Mouse (Mus musculus): ENCODE measurements around the gene Gtf2f1. TPM values are rescaled to one million over a fixed set of nuclear protein-coding genes. Genes with fewer than 3 reads are reported as not detected.
A peak's percentile ranks its signal among the peaks of the same experiment; 100 is the strongest.

Gene Gtf2f1
- total RNA-seq, 2 experiments from 2014 or later: 29.0 to 30.0 TPM

DNA sequence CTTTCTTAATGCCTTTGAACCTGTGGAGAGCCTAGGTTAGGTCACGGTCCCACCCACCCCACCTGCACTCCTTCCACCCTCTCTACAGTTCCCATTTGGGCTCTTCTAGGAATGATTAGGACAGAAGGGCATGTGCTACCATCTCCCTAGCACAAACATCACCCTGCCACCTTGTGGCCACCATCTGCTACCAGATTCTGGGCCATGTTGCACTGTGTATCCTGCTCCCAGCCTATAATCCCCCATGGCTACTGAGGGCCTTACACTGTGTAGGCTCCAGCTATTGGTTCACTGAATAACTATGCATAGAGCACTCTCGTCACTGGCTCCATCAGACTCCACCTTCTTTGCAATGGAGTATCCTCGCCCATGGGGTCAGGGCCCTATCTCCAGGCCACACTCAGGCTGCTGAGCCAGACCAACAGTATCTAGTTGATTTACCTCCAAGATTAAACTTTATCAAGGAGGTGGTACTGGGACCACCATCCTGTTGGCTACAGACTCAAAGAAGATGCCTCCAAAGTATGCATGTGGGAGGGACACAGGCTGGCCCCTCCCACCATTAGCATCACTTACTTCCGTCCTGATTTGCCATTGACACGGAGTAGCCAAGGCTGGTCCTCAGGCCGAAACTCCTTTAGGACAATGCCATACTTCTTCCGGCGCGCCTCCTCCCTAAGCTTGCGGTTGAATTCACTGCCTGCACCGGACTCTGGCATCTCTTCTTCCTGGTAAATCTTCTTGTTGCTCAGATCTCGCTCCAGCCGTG, 3.8 kb downstream of the Gtf2f1 start:
- intact Hi-C loops (cut with DNase I): no loop called here
- peak in 1 of 2 experiments; percentile 32 for DNase-seq

DNA sequence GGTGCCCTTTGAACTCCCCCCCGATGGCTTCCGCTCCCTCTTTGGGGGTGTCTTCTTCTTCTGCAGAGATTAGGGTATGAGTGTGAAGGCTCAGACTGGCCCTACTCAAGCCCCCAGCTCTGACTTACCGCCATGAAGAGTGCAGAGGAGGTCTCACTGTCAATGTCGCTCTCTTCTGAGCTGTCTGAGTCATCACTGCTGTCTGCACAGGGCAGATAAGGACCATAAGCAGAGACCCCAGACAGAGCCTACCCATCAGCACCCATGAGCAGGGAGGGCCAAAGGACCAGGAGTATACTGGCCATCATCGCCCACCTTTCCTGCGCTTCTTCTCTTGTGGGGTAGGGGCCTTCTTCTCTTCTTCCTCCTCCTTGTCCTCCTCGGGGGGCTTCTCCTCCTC, 7.1 kb downstream of the Gtf2f1 start:
- no peak for DNase-seq
- intact Hi-C loops (cut with DNase I): loop anchor here (1.0 kb wide), 1 partner anchor 114 kb away; no protein-coding TSS in a partner anchor

DNA sequence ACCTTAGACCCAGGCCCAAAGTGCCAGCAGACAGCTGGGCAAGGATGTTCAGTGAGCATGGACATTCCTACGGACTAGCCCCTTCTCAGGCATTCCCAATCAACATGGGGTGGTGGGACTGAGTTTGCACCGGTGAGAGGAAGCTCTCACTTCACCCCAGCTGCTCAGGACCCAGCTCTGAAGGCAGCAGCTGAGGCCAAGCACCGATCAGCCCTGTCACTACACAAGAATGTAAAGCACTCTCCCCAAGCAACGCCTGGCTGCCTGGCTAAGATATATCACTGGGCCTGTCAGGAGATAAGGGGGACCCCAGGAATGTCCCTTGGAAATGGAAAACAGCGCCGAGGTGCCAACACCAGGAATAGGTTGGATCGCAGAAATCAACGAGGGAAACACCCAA, 9.9 kb downstream of the Gtf2f1 start:
- intact Hi-C loops (cut with DNase I): no loop called here

DNA sequence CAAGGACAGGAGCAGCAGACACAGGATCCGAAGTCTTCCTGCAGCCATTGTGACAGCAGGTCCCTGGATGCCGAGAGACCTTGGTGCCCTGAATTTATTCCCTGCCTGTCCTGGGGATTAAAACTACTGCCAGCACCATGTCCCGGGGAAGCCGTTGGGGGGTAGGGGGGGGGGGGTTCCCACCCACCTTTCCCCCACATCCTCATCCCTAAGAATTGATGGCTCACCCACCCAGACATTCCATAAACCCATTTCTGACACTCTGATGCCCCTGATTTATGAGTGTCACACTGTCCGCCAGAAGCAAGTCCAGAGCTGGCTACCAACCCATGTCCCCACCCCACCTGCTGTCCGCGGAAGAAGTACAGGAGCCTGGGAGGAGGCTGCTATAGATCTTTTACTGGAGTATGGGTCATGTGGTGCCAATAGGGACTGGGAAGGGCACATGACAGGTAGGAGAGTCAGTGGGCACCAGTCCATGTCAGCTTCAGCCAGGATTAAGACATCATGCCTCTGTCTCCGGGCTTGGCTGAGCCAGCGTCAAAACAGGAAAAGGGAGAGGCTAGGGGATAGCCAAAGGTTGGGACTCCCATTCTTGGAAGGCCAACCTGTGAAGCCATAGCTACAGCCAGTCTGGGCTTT, 11.0 kb downstream of the Gtf2f1 start, which contains the start of gene Pspn:
Pspn (minus strand) TSS at position 51 of the 642 bp plus-strand sequence.
- peak in 1 of 2 experiments; percentile 22 for DNase-seq
- intact Hi-C loops (cut with DNase I): loop anchor here (5.0 to 10.0 kb wide), 2 partner anchors 245 to 332 kb away; partner anchors contain the start of genes Gpr108 and Trip10

More for the DNA sequence above, 9.9 kb downstream of the Gtf2f1 start:
- DNase-seq: peak; percentile 32 to 37

DNA sequence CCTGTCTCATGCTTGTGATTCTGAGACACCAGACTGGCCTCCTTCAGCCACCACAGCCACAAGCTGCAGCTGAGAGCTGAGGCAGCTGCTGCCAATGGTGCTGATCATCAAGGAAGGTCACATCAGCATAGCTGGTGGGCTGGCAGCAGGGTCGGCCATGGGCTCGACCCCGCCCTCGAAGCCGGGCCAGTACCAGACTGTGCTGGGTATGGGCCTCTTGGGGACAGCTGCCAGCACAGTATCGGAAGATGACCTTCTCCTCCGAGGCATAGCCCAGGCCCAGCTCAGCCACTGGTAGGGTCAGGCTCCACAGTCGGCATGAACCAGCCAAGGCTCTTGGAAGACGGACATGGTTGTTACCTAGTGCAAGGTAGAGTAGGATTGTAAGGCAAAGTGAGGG, 11.7 kb downstream of the Gtf2f1 start:
- no peak for DNase-seq
- intact Hi-C loops (cut with DNase I): loop anchor here (5.0 to 10.0 kb wide), 2 partner anchors 245 to 333 kb away; partner anchors contain the start of genes Gpr108 and Trip10

DNA sequence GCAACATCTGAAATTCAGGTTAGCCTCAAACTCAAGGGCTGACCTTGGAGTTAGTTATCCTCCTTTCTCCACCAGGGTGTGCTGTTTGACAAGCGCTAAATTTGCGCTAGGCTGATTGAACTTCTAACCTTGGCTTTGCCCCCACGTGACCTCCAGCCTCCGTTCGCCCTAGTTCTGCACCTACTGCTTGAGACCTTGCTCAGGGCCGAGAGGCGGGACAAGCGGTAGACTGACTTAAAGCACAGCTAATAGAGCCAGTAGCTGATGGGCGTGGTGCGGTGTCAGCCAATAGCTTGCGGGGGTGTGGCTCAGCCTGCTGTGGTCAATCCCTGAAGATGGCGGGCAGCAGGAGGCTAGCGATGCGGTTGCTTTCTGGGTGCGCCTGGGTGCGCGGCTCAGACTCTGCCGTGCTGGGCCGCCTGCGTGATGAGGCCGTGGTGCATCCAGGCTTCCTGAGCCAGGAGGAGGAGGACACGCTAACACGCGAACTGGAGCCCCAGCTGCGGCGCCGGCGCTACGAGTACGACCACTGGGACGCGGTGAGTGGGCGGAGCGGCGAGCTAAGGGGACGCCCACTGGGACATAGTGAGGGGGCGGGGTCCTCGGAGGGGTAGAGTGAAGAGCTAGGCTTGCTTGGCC, 13.9 kb downstream of the Gtf2f1 start, which contains the start of gene Alkbh7:
Alkbh7 (plus strand) TSS at position 311 of the 639 bp plus-strand sequence.
- peak; percentile 97 to 98 for DNase-seq
- intact Hi-C loops (cut with DNase I): loop anchor here (1.0 to 10.0 kb wide), 4 partner anchors 100 to 335 kb away; partner anchors contain the start of genes Gpr108 and Trip10

DNA sequence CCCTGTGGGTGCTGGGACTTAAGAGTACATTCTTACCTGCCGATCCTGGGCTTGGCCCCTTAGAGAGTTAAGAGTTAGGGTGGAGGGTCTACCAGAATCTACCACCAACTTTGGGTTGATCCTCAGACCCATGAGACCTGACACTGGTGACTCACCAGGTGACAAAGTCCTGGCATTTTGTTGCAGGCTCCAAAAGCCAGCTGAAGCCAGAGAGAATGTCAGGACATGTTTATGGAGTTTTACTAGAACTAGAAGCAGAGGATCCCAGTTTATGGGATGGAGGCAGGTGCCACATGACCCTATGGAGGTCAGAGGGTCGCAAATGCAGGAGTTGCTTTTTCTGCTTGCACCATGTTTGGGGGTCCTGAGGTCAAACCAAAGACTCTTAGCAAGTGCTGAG, 14.6 kb downstream of the Gtf2f1 start:
- no peak for DNase-seq
- intact Hi-C loops (cut with DNase I): loop anchor here (2.0 to 10.0 kb wide), 3 partner anchors 100 to 336 kb away; partner anchors contain the start of genes Gpr108 and Trip10

DNA sequence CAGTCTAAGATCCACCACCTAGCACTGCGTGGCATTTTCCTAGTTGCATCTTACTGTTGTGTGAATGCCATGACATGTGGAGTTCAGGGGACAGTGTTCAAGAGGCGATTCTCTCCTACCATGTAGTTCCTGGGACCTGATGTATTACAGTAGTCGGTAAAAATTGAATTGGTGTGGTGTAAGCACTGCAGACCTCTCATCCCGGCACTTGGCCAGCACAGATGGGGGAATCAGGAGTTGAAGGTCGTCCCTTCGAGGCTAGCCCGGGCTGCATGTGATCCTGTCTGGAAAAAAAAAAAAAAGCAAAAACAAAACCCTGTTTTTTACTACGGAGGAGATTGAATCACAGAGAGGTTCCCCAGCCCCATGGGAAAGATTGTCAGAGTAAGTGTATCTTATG, 16.0 kb downstream of the Gtf2f1 start:
- no peak for DNase-seq
- intact Hi-C loops (cut with DNase I): loop anchor here (5.0 to 10.0 kb wide), 2 partner anchors 250 to 337 kb away; partner anchors contain the start of genes Gpr108 and Trip10

DNA sequence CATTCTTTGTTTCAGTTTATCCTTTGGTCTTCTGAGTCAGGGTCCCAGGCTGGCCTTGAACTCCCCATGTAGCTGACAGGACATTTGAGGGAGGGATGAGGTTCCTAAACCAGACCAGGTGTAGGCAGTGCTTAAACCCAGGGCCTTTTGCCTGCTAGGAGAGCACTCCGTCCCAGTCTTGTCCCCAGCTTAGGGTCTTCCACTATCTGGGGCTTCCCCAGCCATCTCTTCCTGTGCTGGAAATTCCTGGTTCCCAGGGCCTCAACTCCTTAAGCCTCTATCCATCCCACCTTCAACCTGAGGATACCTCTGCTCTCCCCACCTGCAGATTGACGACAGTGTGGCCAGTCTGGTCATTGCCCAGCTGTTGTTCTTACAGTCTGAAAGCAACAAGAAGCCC, 20.1 kb downstream of the Gtf2f1 start:
- no peak for DNase-seq
- intact Hi-C loops (cut with DNase I): loop anchor here (2.0 to 10.0 kb wide), 2 partner anchors 254 to 286 kb away; partner anchors contain the start of genes Gpr108 and Trip10

DNA sequence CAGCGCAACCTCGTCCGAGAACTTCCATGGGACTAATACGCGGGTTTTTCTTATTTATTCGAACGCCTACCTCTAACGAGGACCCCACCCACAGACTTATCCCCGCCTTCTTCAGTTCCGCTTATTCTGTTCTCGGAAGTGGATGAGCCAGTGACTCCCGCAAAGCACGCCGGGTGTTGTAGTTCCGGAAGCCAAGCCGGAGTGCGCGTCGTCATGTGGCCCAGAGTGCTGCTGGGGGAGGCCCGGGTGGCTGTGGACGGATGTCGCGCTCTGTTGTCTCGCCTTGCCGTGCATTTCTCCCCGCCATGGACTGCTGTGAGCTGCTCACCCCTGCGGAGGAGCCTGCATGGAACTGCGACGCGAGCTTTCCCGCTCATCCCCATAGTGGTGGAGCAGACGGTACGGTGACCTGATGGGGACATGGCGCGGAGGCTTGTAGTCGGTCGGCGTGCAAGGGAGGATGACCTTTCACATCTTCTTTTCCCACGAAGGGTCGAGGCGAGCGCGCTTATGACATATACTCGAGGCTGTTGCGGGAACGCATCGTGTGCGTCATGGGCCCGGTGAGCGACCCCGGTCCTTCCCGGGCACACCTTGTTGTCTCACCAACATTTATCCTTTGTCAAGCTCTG, 20.9 kb downstream of the Gtf2f1 start, which contains the start of gene Clpp:
Clpp (plus strand) TSS at position 191 of the 632 bp plus-strand sequence.
- intact Hi-C loops (cut with DNase I): loop anchor here (2.0 to 10.0 kb wide), 2 partner anchors 255 to 287 kb away; partner anchors contain the start of genes Gpr108 and Trip10
- DNase-seq: peak; percentile 97 to 98

DNA sequence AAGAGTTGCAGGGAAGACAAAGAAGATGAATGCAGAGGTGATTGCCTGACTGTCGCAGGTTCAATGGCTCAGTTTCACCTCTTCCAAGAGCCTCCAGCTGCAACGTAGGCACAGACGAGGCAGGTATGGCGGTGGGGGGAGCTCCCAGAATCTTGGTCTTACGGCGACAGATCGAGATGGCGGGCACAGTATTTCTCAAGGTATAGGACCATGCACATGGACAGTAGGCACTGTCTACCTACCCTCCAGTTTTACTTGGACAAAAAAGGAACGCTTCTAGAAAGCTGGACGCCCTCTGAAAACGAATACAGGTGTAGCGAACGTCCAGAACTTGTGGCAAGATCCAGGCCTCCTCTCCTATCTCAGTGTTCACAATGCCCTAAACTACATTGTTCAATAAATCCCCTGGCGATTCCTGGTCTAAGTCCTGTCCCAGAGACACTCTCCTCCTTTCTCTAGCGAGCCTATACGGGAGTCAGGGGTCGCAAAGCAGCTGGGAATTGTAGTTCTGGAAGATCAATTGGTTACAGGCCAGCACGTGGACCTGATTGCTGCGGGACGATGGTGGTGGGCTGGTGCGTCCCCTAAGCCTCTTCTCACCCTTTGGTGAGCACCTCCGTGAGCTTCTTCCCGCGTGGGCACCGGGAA, 21.5 kb downstream of the Gtf2f1 start:
- intact Hi-C loops (cut with DNase I): loop anchor here (2.0 to 10.0 kb wide), 3 partner anchors 57 to 287 kb away; partner anchors contain the start of genes Gpr108 and Trip10
- no peak for DNase-seq

DNA sequence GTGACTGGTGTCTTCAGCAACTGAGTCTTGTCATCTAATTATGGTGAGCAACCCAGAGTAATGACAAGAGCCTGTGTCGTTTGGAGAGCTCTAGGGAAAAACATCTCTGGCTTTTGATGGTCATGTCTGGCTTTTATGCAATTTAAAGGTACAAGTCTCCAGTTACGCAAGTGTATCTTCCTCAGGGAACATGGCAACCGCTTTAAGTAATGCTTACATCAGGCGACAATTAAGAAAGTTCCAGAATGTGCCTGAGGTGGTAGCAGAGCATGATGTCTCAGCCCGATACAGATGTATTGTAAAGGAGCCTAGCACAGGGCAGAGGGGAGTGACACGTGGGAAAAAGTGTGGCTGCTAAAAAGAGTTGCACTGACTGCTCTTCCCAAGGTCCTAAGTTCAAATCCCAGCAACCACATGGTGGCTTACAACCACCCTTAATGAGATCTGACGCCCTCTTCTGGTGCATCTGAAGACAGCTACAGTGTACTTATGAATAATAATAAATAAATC, 22.1 kb downstream of the Gtf2f1 start:
- DNase-seq: no peak
- intact Hi-C loops (cut with DNase I): loop anchor here (5.0 kb wide), 1 partner anchor 57 kb away; no protein-coding TSS in a partner anchor

DNA sequence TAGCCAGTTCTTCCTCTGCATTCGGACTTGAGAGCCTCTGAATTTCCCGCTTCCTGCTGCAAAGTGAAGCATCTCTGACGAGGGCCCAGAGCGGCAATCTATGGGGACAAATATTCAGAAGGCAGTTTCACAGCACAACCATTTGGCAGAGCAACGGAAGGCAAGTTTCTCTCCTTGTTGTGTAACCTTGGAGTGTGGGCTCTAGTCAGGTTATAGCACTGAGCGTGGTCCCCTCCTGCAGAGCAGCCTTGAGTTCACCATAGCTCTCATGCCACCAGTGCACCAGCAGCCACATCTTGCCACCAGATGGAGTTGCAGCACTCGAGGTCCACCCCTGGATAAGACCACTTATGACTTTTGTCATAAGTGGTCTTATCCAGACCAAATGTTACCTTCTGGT, 22.6 kb downstream of the Gtf2f1 start:
- intact Hi-C loops (cut with DNase I): loop anchor here (5.0 kb wide), 1 partner anchor 56 kb away; no protein-coding TSS in a partner anchor
- DNase-seq: no peak

DNA sequence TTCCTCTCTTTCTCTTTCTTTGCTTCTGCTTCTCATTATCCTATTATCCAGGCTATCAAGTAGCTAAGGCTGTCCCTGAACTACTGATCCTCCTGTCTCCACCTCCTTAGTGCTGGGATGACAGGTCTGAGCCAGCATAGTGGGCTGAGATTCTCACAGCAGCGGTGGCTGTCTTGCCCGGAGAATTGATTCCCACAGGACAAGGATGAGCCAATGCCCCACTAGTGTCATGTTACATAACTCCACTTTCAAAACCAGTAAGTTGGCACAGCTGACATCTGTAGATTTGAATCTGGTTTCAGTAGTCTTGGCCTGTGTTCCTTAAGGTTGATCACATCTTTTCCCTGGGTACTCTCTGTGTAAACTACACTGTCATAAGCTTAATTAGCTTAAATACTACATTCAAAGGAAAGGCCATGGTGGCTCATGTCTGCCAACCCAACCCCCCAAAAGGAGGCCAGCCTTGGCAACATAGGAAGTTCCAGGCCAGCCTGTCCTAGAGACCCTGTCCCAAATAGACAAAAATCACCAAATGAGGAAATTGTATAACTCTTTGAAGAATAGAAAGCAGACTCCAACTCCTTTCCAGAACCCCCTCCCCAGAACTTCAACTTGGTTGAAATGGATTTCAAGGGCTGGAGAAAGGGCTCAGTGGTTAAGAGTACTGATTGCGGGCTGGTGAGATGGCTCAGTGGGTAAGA, 24.8 kb downstream of the Gtf2f1 start:
- DNase-seq: no peak
- intact Hi-C loops (cut with DNase I): loop anchor here (5.0 kb wide), 1 partner anchor 54 kb away; no protein-coding TSS in a partner anchor

DNA sequence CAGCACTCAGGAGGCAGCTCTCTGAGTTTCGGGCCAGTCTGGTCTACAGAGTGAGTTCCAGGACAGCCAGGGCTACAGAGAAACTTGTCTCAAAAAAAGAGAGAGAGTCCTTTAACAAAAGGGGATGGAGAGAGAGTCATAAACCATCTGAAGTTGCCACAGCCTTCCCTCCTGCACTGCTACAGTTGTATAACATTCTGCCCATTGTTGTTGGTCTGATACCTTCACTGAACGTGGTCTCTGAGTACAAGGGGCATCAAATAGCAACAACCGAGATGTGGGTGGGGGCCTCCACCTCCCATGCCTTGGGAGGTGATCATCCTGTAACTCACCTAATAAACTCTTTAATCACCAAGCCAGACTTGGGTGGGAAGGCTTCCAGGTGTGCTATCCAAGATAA, 25.4 kb downstream of the Gtf2f1 start:
- no peak for DNase-seq
- intact Hi-C loops (cut with DNase I): loop anchor here (5.0 kb wide), 1 partner anchor 53 kb away; no protein-coding TSS in a partner anchor

DNA sequence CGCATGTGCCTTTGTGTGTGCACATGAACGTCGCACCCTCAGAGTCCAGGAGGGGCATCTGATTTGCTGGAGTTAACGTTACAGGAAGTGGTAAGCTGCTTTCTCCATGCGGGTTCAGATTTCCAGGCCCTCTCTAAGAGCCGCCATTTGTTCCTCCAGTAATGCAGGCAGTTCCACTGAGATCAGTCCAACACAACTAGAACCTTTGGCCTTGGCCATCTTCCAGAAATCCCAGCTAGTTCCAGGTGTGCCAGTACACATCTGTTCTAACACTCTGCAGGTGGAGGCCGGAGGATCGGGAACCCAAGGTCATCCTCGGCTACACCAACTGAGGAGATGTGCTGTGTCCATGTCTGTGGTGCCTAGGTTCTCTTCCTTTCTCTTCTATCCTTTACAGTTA, 26.2 kb downstream of the Gtf2f1 start:
- DNase-seq: no peak
- intact Hi-C loops (cut with DNase I): loop anchor here (5.0 kb wide), 1 partner anchor 53 kb away; no protein-coding TSS in a partner anchor

DNA sequence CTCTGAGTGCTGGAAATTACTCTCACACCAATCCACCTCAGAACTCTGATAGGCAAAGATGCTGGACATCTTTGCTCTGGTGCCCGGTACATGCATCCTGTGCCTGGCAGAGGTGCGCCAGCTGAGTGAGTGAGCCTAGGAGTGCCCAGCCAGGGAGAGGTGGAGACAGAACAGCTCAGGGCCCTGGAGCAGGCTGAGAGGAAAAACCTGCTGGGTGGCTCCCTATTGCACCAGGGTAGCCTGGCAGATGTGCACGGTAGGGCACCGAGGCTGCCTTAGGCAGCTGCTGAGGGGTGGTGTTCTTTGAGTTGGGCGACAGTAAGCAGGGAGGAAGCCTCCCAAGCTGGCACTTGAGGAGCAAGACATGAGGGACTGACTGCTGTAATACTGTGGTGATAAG, 29.1 kb downstream of the Gtf2f1 start, which contains the start of gene Acer1:
Acer1 (minus strand) TSS at position 114 of the 400 bp plus-strand sequence.
- intact Hi-C loops (cut with DNase I): no loop called here
- no peak for DNase-seq

DNA sequence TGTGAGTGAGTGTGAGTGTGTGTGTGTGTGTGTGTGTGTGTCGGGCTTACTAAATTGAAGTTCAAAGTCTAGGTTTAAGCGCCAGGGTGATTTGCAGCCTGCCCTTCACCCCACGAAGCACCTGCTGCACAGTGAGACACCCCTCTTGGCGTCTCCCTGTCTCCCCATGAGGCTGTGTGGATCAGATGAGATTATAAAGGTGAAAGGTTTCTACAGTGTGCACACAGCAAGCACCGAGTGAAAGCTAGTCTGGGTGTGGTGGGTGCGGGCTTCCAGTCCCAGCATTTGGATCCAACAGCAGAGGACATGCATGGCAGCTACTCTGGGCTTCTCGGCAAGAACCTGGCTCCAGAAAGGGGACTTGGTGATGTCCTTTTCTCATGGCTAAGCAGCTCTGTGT, 30.0 kb downstream of the Gtf2f1 start:
- no peak for DNase-seq
- intact Hi-C loops (cut with DNase I): no loop called here
